Mouse (Mus musculus): ENCODE measurements around the gene Fbxo42. TPM values are rescaled to one million over a fixed set of nuclear protein-coding genes. Genes with fewer than 3 reads are reported as not detected.
A peak's percentile ranks its signal among the peaks of the same experiment; 100 is the strongest.

Gene Fbxo42
- total RNA-seq, 2 experiments from 2014 or later: 15.5 to 16.3 TPM

- DNase-seq (ENCODE audit: low spot score in 2 of 2): no peak
These were observed 19.4 kb downstream of the Fbxo42 start for GRCm38 (mm10) chr4:141167156-141167555.

GRCm38 (mm10) chr4:141172121-141172520 lies 24.4 kb downstream of the Fbxo42 start:
- no peak for DNase-seq (ENCODE audit: low spot score in 2 of 2)

GRCm38 (mm10) chr4:141175783-141176182 lies 28.1 kb downstream of the Fbxo42 start:
- DNase-seq (ENCODE audit: low spot score in 2 of 2): no peak

GRCm38 (mm10) chr4:141176328-141176838 lies 28.7 kb downstream of the Fbxo42 start:
- no peak for DNase-seq (ENCODE audit: low spot score in 2 of 2)

- no peak for DNase-seq (ENCODE audit: low spot score in 2 of 2)
These were observed 30.8 kb downstream of the Fbxo42 start for GRCm38 (mm10) chr4:141178500-141178899.

- no peak for DNase-seq (ENCODE audit: low spot score in 2 of 2)
These were observed 33.1 kb downstream of the Fbxo42 start for GRCm38 (mm10) chr4:141180831-141181230.

GRCm38 (mm10) chr4:141181981-141182380 lies 34.3 kb downstream of the Fbxo42 start:
- no peak for DNase-seq (ENCODE audit: low spot score in 2 of 2)

GRCm38 (mm10) chr4:141183932-141184331 lies 36.2 kb downstream of the Fbxo42 start:
- DNase-seq (ENCODE audit: low spot score in 2 of 2): no peak

GRCm38 (mm10) chr4:141184426-141184825 lies 36.7 kb downstream of the Fbxo42 start:
- no peak for DNase-seq (ENCODE audit: low spot score in 2 of 2)

- DNase-seq (ENCODE audit: low spot score in 2 of 2): no peak
These were observed 39.5 kb downstream of the Fbxo42 start for GRCm38 (mm10) chr4:141186923-141187836.

GRCm38 (mm10) chr4:141191294-141191693 lies 43.6 kb downstream of the Fbxo42 start:
- DNase-seq (ENCODE audit: low spot score in 2 of 2): no peak

- no peak for DNase-seq (ENCODE audit: low spot score in 2 of 2)
These were observed 46.8 kb downstream of the Fbxo42 start for GRCm38 (mm10) chr4:141194553-141194952.

- DNase-seq (ENCODE audit: low spot score in 2 of 2): no peak
These were observed 49.4 kb downstream of the Fbxo42 start for GRCm38 (mm10) chr4:141196981-141197685.

- no peak for DNase-seq (ENCODE audit: low spot score in 2 of 2)
These were observed 49.9 kb downstream of the Fbxo42 start for GRCm38 (mm10) chr4:141197686-141198035.

GRCm38 (mm10) chr4:141200906-141201305 lies 53.2 kb downstream of the Fbxo42 start:
- no peak for DNase-seq (ENCODE audit: low spot score in 2 of 2)

GRCm38 (mm10) chr4:141202192-141202591 lies 54.5 kb downstream of the Fbxo42 start:
- no peak for DNase-seq (ENCODE audit: low spot score in 2 of 2)

GRCm38 (mm10) chr4:141204580-141205061 lies 56.9 kb downstream of the Fbxo42 start:
- peak in 1 of 2 experiments; percentile 36 for DNase-seq (ENCODE audit: low spot score in 2 of 2)

GRCm38 (mm10) chr4:141207081-141207480 lies 59.4 kb downstream of the Fbxo42 start:
- DNase-seq (ENCODE audit: low spot score in 2 of 2): no peak

GRCm38 (mm10) chr4:141210524-141211219 lies 63.0 kb downstream of the Fbxo42 start:
- DNase-seq (ENCODE audit: low spot score in 2 of 2): no peak

- DNase-seq (ENCODE audit: low spot score in 2 of 2): no peak
These were observed 63.9 kb downstream of the Fbxo42 start for GRCm38 (mm10) chr4:141211646-141212045.

GRCm38 (mm10) chr4:141212892-141213291 lies 65.2 kb downstream of the Fbxo42 start:
- DNase-seq (ENCODE audit: low spot score in 2 of 2): no peak

All from gastrocnemius, postnatal 4 days (tissue).